Mouse (Mus musculus): Measurements from ENCODE around the gene 1600015I10Rik. TPM values are rescaled to one million over a fixed set of nuclear protein-coding genes. Genes with fewer than 3 reads are reported as not detected.

1600015I10Rik gene
- total RNA-seq (2023), result not detected

DNA sequence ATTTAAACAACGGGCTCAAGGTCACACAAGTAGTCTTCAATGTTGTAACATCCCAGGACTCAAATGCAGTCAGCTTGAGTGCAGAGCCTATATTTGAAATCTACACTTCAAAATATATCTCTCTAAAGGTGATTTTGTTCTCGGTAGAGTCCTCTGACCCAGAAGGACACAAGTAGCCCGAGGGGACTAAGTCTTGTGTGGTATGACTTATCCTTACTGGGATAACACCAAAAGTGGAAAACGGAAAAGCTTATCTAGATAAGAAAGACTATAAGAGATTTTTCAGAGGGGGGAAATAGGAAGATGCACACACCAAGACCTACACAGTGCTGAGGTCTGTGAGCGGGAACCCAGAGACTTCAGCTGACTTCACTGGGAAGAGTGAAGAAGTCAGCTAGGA, at the start of gene 1600015I10Rik:
1600015I10Rik (plus strand) TSS at position 301 of the 400 bp plus-strand sequence.

DNA sequence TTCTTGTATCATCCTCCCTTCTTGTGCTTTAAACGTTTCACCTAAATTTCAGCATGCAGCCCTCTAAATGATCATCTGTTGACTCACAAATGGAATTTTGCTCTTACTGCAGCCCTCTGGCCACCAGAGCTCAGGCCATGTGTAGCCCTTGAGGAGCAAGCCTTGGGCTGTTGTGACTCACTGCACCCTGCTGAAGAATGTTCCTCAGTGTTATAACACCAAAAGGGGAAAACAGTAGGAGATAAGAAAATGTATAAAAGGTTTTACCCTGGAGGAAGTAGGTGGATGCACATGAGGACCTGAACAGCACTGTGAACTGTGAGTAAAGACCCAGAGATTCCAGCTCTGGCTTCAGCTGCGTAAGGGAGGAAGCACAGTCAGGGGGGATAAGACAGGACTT, 45.0 kb downstream of the 1600015I10Rik start, which contains the start of gene Doxl2:
Doxl2 (plus strand) TSS at position 301 of the 400 bp plus-strand sequence.

Other genes with a start within 250 kb of the 1600015I10Rik start
- 451 TPM for gene Gimap4, start 245.3 kb upstream of the 1600015I10Rik start, total RNA-seq (2023)
- 2,802 TPM for gene Gimap6, start 221.7 kb upstream of the 1600015I10Rik start, total RNA-seq (2023)
- gene Gm28053, start 211.3 kb upstream of the 1600015I10Rik start, total RNA-seq (2023), result 19.9 TPM
- 38.9 TPM for gene Gimap7, start 211.3 kb upstream of the 1600015I10Rik start, total RNA-seq (2023)
- 149 TPM for gene Gimap1, start 190.8 kb upstream of the 1600015I10Rik start, total RNA-seq (2023)
- gene Gimap5, start 183.7 kb upstream of the 1600015I10Rik start, total RNA-seq (2023), result 149 TPM
- gene Gimap3, start 159.0 kb upstream of the 1600015I10Rik start, total RNA-seq (2023), result 598 TPM
- 3.6 TPM for gene Tmem176a, start 89.0 kb upstream of the 1600015I10Rik start, total RNA-seq (2023)
- gene Tmem176b, start 88.4 kb upstream of the 1600015I10Rik start, total RNA-seq (2023), result 7.2 TPM
- not detected for gene Aoc1, start 57.0 kb upstream of the 1600015I10Rik start, total RNA-seq (2023)
- not detected for gene Doxl2, start 45.1 kb downstream of the 1600015I10Rik start, total RNA-seq (2023)
- gene Svs1, start 57.0 kb downstream of the 1600015I10Rik start, total RNA-seq (2023), result not detected
- 2.5 TPM for gene Gpnmb, start 106.7 kb downstream of the 1600015I10Rik start, total RNA-seq (2023)
- 60.5 TPM for gene Malsu1, start 143.9 kb downstream of the 1600015I10Rik start, total RNA-seq (2023)

Data from CD4-positive naive resting alpha-beta T cell, adult 76 days (primary cell).